Mouse (Mus musculus) olfactory bulb, adult 2 months (tissue): Measurements from ENCODE around the gene Rab35.

ENCODE experiments used
- CTCF ChIP-seq: fragments of 200-500 bp; IDR thresholded peaks from 2 replicates; pipeline ENCODE4 v1.5.1; 2012; ENCODE audit warnings: low read depth, mild to moderate bottlenecking, low read length, moderate library complexity; ENCODE audit not compliant: insufficient read depth
- POLR2A ChIP-seq: fragments of 200-500 bp; IDR thresholded peaks from 2 replicates; pipeline ENCODE4 v1.6.1; 2012; ENCODE audit warnings: mild to moderate bottlenecking, low read depth, low read length, moderate library complexity; ENCODE audit not compliant: insufficient read depth

GRCm38 (mm10) chr5:115648876-115649275 is 17.2 kb downstream of the Rab35 start:
- TF ChIP-seq CTCF (no peak), POLR2A (0 out of 2 replicates have a peak, but pooled peaks have one; percentile 3)
